Mouse (Mus musculus) frontal cortex, postnatal 25 days (tissue): Measurements from ENCODE around the gene Rabl2.

Source experiments
- DNase-seq, 2 experiments: peaks; one replicate each; pipeline ENCODE4 v3.0.0; 2022; ENCODE audit warnings: low spot score in 2 of 2

Gene Rabl2

DNA sequence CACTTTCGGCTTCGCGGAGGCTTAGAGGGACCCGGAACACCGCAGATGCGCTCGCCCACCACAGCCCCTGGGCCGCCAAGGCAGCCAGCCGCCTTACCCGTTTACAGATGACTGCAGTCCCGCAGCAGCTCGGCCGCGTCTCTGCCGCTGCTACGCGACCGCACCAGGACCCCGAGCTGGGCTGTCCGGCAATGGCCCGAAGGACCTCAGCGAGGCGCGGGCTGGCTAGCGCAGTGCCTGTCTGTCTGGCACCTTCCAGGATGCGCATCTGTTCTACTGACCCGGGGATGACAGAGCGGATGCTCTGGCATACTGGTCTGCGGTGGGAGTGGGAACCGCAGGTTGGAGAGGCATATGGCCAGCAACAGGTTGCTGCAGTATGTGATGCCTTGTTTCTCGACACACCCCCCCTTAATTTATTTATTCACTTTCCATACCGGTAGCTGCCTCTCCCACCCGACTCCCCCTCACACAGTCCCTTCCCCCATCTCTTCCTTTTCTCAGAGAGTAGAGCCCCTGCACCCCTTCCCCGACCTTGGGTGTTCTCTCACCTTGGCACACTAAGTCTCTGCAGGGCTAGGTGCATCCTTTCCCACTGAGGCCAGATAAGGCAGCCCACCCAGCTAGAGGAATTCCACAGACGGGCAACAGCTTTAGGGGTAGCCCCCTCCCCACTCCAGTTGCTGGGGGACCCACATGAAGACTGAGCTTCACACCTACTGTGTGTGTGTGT, at the start of gene Rabl2:
Gene Rabl2 (minus strand): TSS at position 201 of the 733 bp plus-strand sequence.
- DNase-seq: peak; percentile 66

DNA sequence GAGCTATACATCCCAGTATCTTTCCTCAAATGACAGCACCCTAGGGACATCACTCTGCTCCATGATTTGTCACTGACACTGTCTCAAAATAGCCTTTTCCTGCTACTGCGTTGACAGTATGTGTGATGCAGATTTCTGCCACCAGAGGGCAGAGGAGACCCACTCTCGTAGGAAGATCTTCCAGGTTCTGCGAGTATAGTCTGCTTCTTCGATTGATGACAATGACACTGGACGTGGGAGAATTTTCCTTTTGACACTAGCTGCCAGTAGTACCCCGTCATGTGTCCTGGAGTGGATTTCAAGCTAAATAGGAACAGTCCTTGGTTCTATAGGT, 31.9 kb upstream of the Rabl2 start:
- DNase-seq: peak; percentile 72 to 75

DNA sequence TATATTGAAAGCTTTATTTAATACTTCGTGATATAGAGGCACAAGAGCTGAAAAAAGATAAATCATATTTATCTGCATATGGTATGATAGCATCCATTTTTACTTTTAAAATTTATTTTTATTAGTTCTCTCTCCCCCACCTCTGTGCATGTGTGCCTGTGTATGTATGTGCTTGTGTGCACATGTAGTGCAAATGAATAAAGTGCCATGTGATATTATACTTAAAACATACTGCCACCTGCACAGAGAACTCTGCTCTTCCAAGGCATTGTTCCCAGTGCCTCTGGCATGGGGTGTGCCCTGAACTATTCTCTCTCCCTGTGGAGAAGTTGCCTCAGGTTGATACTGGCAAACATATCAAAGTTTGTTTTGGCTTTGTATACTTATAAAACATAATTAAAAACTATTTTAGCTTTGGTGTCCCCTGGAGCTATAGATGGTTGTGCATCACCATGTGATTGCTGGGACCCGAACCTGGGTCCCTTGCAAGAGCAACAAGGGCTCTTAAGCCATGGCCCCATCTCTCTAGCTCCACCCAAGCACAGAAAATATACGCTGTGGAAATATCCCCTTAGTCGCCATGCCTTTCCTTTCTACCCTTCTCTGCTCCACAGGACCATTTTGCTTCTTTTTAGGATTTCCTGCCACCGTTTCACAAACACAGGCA, 31.4 kb upstream of the Rabl2 start:
- no peak for DNase-seq

DNA sequence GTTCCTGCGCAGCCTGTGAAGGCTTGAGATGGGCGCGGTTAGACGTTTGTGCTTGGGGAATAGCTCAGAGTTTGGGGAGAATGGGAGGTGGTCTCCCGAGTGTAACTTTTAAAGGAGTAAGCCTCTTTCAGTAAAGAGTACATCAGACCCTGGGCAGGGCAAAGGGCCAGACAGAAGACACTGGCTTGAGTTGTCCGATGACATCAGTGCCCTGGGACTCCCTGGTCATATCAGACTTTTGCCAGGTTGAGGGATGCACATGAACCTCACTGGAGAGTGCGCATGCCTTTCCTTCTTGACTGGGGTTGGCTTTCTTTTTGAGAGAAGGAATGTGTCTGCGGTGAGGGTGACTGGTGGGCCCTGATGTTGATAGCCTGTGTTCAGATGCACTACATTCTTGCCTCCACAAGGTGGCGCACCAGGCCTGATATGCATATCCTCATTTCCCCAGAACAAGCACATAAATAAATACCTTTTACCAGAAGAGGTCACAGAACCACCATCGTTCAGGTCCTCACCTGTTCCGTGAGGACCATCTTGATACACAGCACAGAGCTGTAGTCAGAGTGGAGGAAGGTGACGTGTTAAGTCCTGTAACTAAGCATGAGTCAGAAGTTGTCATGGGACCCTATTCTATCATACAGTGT, 30.7 kb upstream of the Rabl2 start:
- DNase-seq: peak; percentile 22 to 37

DNA sequence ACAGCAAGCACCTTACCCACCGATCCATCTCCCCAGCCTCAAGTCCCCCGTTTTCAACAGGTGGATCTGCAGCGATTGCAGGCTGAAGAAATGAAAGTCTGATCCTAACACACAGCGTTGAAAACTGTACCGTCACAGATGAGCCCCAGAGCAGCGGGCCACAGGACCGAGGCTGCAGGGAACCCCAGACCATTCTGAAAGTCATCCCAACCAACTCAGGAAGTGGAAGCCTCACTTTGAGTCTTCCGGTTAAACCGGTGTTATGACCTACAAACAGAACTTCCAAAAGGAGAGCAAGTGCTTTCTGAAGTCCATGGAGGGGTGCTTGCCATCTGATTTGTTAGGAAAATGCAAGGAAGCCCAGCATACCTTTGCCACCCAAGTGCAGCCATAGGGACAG, 16.2 kb upstream of the Rabl2 start:
- DNase-seq: no peak

DNA sequence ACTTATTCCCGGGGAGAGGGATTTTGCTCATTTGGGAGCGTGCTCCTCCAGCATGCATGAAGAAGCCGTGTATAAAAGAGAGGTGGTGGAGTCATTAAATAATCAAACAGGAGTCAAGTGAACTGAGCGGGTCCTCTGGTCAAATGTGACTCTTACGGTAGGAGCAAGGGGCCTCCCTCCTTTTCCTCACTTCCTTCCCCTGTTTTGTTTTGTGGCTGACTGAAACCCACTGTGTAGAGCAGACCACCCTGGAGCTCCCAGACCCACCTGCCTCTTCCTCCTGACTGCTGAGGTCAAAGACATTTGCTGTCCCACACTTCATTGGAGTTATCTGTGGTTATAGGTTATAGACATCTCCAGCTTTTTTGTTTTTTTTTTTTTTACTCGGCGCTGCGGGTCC, 15.8 kb upstream of the Rabl2 start:
- no peak for DNase-seq

DNA sequence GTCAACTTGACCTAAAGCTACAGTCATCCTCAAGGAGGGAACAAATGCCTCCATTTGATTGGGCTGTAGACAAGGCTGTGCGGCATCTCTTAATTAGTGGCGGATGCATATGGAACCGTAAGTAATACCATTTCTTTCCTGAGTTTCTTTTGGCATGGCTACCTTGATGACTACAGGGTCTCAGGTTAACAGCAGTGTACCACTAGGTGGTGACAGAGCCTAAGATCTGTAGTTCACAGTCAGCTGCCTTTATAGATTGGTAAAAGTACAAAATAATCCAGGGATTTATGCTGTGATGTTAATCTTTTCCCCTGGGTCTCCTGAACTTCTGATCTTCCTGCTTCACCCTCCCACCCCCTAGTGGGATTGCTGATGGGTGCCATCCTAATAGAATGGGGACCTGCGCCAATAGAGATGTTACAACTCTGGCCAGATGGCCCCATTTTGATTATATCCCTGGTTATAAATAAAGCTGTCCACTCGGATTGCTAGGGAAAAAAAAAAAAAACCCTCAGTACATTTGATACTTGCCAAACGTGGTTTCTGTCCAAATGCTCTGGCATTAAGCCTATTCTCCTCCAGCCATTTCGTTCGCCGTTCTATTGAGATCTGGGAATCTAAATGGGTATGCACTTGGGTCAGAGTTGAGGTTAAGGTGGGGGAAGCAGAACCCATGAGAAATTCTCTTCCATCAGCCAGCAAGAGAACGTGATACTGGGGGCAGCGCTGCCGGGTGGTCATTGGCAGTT, 14.3 kb upstream of the Rabl2 start:
- no peak for DNase-seq

DNA sequence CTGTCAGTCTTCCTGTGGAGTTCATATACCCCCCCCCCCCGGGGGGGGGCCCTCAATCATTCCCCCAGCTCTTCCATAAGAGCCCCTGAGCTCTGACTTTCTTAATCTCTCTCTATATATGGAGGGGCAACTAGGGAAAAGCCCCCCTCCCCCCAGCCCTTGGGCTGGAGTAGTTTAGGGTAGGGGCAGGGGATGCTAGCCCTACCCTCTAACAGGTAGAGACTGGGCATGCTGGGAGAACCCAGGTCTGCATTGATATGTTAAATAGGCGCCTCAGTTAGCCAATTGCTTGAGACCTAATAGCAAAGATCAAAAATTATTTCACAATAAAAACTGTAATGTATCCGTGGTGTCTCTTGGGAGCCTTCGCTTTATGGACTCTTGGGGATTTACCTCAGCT, 825 bp upstream of the Rabl2 start:
- DNase-seq: no peak

DNA sequence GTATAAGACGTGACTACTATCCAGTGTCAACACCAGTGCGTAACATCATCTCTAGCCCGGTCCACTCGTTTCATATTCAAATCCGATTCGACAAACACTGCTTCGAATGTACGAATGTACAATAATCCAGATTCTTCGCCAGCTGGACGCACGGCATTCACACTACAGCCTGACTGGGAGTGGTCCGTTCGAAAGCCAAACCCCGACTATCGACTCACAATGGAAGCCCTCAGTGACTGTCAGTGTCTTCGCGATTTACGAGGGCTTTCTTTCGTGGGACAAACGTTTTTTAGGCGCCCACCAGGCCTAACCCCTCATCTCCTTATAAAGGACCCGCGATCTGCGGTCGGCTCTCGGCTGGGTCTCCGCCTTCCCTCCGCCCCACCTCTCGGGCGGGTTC, 406 bp downstream of the Rabl2 start:
- no peak for DNase-seq

DNA sequence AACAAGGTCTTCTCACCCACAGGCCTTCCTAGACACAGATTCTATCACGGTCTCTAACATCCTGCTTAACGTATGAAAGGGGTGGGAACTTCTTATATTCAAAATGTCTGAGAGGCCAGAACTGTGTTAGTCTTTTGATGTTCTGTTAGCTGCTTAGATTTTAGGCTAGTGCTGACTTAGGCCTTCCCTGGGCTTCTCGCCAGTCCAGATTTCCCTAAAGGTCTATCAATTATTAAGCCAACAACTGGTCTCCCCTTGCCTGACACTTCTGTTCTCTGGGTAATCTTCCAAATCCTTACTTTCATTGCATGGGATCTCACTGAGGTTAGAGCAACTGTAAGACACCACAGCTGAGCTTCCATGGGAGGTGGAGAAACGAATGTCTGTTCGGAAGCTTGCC, 2.6 kb downstream of the Rabl2 start:
- DNase-seq: no peak

DNA sequence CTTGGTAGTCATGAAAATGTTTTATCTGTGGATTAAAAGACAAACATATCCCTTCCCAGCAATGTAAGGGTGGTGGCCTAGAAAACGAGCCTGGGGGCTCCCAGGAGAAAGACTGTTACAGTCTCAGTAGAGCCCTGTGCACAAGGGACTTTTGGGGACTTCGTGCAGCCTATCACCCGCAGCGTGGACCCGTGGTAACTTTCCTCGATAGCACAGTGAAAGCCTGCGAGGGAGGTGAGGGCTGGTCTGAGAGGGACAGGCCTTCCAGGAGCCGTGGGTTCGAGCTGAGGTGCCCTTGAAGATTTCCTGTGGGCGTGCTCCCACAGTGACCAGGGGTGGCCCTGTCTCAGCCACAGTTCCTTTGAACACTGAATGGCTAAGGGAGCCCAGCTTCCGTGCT, 6.1 kb downstream of the Rabl2 start:
- no peak for DNase-seq

DNA sequence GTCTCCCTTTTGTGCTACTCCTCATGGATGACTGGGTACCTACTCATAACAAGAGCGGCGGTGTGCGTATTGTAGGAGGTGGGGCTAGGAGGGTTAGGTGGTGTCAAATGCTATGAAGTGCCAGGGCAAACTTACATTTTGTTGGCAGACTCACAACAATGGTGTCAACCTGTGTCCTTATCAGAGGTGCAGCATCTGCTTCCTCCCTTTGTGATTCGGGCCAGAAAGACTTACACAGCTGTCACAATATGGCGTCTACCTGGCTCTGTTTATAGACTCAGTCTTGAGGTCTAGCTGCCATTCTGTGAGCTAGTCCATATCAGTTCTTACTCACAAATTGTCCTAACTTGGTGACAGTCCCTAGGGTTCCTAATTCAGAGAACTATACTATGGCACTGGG, 6.6 kb downstream of the Rabl2 start:
- no peak for DNase-seq

DNA sequence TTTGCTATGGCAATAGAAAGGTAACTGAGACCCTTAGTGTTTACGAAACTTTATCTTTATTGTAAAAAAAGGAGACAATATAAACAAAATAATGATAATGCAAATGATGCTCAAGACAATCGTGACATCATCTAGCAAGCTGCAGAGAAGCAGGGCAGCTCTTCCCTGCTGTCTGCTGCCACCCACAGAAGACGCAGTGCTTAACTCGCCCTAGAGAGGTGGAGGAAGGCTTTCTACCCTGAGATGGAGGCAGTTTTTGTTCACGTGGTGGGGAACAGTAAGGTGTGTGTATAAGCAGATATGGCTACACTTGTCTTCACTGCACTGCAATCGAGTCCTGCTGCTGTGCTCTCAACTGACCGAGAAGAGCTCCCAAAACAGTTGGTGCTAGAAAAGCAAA, 9.2 kb downstream of the Rabl2 start:
- no peak for DNase-seq

DNA sequence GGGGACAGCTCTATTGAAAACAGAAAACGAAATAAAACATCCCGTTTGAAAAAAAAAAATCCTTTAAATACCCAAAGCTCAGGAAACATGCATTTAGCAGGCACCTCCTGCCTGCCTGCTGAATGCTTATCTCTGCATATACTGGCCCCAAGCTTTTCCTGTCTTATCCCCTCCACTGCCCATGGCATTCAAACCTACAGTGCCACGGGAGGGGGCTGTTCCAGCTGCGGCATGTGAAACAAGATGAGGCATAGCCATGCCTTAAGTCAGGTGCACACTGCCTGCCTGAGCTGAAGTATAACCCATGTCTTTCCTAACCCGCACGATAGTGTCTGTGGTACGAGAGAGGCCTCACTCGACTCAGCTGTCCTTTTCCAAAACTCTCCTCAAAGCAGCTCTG, 19.6 kb downstream of the Rabl2 start:
- DNase-seq: no peak

DNA sequence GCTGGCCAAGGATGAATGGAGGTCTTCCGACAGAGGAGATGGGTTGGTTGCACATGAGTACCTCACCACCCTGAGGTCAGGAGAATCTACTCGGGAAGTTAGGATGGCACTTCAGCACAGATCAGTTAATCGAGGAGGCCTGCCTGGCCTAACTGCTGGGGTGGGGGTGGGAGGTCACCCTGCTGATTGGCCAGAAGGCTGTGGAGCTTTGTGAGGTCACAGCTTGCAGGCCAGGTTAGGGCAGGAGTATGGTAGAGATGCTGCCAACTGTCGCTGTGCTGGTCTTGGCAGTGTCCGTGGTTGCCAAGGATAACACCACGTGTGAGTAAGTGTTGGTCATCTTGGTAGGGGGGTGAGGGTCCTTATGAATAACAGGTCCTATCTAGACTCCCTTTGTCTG, 23.6 kb downstream of the Rabl2 start, which contains the start of gene Acr:
Gene Acr (plus strand): TSS at position 213 of the 400 bp plus-strand sequence.
- no peak for DNase-seq

DNA sequence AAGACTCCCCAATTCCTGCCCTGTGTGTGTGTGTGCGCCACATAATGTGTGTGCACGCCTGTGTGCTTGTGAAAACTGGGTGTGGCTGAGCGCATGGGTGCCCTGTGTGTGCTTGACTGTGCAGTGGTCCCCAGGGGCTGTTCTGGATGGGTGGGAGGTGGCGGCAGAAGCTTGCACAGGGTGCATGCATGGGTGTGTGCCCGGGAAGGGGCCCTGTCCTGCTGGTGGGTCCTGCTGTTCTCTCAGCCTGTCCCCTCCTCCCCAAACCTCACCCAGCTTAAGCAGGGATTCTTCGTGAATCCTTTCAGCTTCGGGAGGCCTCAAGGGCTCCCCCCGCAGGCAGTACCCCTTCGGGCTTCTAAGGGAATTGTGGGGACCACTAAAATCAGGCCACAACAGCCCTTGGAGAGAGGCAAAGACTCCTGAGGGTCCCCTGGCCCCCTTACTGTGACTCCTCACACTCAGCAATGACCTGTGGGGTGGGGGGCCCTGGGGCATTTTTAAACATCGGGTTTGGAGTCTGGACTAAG, 32.5 kb downstream of the Rabl2 start:
- no peak for DNase-seq

DNA sequence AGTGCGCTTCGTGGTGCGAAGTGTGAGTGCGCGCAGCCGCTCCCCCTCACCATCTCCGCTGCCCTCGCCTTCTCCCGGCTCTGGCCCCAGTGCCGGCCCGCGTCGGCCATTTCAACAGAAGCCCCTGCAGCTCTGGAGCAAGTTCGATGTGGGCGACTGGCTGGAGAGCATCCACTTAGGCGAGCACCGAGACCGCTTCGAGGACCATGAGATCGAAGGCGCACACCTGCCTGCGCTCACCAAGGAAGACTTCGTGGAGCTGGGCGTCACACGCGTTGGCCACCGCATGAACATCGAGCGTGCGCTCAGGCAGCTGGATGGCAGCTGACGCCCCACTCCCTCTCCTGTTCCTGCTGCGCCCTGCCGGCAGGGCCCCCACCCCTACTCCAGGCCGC, 33.7 kb downstream of the Rabl2 start:
- DNase-seq: no peak

DNA sequence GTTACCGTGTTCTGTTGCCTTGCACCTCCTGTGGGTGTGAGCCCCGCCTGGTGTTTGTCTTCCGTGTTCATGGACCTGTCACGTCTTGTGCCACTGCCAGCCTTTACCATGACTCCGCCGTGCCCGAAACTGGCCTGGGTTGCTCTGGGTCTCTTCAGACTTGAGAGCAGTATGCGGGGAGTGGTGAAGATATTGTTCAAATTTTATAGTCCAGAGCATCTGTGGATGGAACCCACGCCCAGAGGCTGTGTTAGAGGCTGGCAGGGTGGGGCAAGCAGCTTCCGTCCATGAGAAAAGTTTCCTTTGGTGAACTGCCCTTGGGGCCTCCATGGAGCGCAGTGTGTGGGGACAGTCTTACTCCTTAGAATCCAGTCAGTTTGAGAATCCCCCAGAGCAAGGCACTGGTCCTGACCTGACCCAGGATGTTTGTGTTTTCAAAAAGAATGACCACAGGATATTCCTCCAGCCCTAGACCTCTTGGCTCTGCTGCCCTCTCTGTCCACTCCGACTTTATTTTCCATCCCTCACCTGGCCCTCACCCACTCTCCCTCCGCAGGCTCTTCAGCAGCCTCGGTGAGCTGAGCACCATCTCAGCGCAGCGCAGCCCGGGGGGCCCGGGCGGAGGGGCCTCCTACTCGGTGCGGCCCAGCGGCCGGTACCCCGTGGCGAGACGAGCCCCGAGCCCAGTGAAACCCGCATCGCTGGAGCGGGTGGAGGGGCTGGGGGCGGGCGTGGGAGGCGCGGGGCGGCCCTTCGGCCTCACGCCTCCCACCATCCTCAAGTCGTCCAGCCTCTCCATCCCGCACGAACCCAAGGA, 34.3 kb downstream of the Rabl2 start:
- no peak for DNase-seq

DNA sequence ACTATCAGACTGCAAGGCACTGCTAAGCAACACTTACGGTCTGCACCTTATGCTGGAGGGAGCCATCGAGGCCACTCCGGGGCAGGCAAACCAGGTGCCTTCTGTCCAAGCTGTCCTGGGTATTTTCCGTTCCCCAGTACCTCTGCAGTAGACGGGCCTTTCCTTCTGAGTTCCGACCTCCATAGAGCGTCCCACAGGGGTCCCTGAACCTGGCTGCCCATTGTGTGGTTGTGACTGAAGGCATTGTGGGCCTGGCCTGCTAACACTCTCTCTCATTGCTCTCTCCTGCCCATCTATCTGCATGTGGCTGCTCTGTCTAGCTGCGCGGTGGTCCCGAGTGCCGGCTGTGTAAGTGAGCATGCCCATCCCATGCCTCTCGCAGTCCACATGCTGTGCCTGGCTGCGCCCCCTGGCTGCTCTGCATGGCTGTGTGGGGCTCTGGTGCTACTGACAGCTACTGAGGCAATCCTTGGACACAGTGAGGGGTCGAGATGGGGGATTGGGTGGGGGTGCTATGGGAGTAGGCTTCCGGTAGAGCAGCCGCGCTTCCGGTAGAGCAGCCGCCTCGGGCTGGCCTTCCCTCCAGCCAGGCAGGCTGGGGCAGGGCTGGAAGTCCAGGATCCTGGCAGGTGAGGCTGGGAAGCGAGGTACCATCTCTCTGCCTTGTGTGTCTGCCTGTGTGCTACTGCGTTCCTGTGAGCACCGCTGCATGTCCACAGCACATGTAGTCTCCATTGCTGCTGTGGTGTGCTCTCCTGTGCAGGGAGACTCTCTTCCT, 35.1 kb downstream of the Rabl2 start:
- DNase-seq: no peak

DNA sequence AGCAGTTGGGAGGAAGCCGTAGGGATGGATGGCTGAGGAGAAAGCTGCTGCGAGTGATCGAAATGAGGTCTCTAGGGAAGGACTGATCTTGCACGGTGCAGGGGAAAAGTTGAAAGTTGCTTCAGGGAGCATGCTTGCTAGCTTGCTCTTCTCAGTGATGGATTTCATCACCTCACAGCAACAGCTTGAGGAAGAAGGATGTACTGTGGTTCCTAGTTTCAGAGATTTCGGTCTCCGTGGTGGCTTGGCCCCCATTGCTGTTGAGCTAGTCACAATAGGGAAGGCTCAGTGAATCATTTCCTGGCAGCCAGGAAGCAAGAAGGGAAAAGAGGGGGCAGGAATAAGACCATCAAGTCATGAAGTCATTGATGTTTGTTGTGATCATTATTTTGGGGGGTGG, 36.1 kb downstream of the Rabl2 start:
- DNase-seq: no peak

DNA sequence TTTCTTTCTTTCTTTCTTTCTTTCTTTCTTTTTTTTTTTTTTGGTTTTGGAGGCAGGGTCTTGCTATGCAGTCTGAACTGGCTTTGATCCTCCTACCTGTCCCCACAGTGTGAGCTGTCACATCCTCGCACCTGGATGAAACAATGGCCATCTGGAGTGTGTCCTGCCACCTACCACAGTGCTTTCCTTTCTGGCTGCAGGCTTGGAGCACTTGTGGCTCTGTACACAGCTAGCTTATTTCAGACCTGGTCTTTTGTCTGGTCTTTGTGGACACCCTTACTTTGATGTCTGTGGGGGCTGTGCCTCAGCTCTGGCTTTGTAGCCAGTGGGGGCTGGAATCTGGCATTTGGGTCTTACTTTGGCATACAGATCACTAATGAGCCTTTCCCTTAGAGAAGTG, 40.0 kb downstream of the Rabl2 start:
- DNase-seq: no peak
